Mouse (Mus musculus) heart, embryonic 14.5 days (tissue): Measurements from ENCODE around the gene Dclk2. TPM values are rescaled to one million over a fixed set of nuclear protein-coding genes. Genes with fewer than 3 reads are reported as not detected.

Experiments
- ATAC-seq: fragments of 200-750 bp; cut with Nextera tagmentation; 2 replicates; pipeline ENCODE4 v1.8.0; 2017; ENCODE audit warnings: low read depth, moderate TSS enrichment; ENCODE audit not compliant: insufficient number of reproducible peaks, insufficient read depth, low FRiP score
- H3K27ac ChIP-seq, 2 experiments: fragments of 200-500 bp in 1 of 2; fragments of 300-500 bp in 1 of 2; sonication (generic) in 1 of 2; replicated peaks in 1 of 2; 2 replicates each; pipeline ENCODE4 v1.5.1; 2012 to 2014; ENCODE audit warnings: low read depth in 2 of 2, low read length in 2 of 2, control low read depth in 1 of 2, mild to moderate bottlenecking in 1 of 2, mixed read lengths in 1 of 2; ENCODE audit not compliant: control insufficient read depth in 1 of 2, insufficient read depth in 1 of 2
- H3K27me3 ChIP-seq: fragments of 300-500 bp; sonication (generic); 2 replicates; pipeline ENCODE4 v1.6.1; 2014; ENCODE audit warnings: mild to moderate bottlenecking, low read length, control low read depth; ENCODE audit not compliant: control insufficient read depth, insufficient read depth
- H3K36me3 ChIP-seq: fragments of 300-500 bp; sonication (generic); 2 replicates; pipeline ENCODE4 v1.6.1; 2014; ENCODE audit warnings: mild to moderate bottlenecking, control low read depth, low read length, mixed read lengths; ENCODE audit not compliant: control insufficient read depth, insufficient read depth
- H3K4me1 ChIP-seq, 2 experiments: fragments of 200-500 bp in 1 of 2; fragments of 300-500 bp in 1 of 2; sonication (generic) in 1 of 2; 2 replicates each; pipeline ENCODE4 v1.6.1; 2012 to 2014; ENCODE audit warnings: low read length in 2 of 2, control low read depth in 1 of 2, mixed read lengths in 1 of 2; ENCODE audit not compliant: control insufficient read depth in 2 of 2, insufficient read depth in 2 of 2
- H3K4me2 ChIP-seq: fragments of 300-500 bp; sonication (generic); 2 replicates; pipeline ENCODE4 v1.6.1; 2014; ENCODE audit warnings: mild to moderate bottlenecking, low read length
- H3K4me3 ChIP-seq, 2 experiments: fragments of 200-500 bp in 1 of 2; fragments of 300-500 bp in 1 of 2; sonication (generic) in 1 of 2; 2 replicates each; pipeline ENCODE4 v1.5.1; 2012 to 2014; ENCODE audit warnings: low read length in 2 of 2, mild to moderate bottlenecking in 2 of 2, control low read depth in 1 of 2, low read depth in 1 of 2, moderate library complexity in 1 of 2; ENCODE audit not compliant: control insufficient read depth in 1 of 2, insufficient read depth in 1 of 2
- H3K9ac ChIP-seq: fragments of 300-500 bp; sonication (generic); 2 replicates; pipeline ENCODE4 v1.6.1; 2014; ENCODE audit warnings: mild to moderate bottlenecking, low read length
- H3K9me3 ChIP-seq: fragments of 300-500 bp; sonication (generic); 2 replicates; pipeline ENCODE4 v1.6.1; 2016; ENCODE audit warnings: low read length, control low read depth; ENCODE audit not compliant: control insufficient read depth
- WGBS: fragments of 180-500 bp; shearing (Covaris S2); extraction: QIAGEN DNeasy Blood & Tissue Kit; methylation state at CpG from one replicate; pipeline ENCODE4 v1.1.7; 2014; 5-methylcytosine and 5-hydroxymethylcytosine counted together
- polyA plus RNA-seq: library from polyadenylated mRNA; unstranded; fragments of >200 nt; fragmentation: Nextera tagmentation; extraction: Ambion mirVana; gene quantifications from 2 replicates; pipeline ENCODE4 v1.2.1, GENCODE M21; 2014

The Dclk2 gene
- polyA plus RNA-seq, 1 experiment from 2014 or later, result 3.2 TPM

DNA sequence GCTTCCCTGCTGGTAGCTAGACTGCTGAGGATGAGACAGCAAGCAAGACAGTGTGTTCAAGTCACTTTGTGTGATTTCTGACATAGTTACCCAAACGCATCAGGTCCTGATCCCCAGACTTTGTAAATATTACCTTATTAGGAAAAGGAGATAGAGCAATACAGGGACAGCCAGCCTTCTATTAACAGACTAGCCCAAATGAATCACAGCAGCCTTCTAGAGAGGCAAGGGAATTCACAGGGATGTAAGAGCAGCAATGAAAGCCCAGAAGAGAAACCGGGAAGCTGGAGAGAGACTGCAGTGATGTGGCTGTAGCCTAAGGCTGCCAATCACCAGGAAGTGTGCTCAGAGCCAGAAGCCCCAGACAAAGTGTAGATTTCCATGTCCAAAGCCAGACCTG lies 111.0 kb downstream of the Dclk2 start:
- no peaks in the 10 kb centered on the region for H3K9me3 ChIP-seq
- ATAC-seq, result no peak
- 37% methylated on average over 2 of the region's 2 CpGs for WGBS
- no peak overlapping the region for H3K4me3 ChIP-seq
- no peaks in the 10 kb centered on the region for H3K36me3 ChIP-seq
- H3K9ac ChIP-seq, result no peak overlapping the region
- H3K27ac ChIP-seq, result no peak overlapping the region
- no peaks in the 10 kb centered on the region for H3K27me3 ChIP-seq
- peaks cover 0 to 2% of the 10 kb centered on the region in 2 experiments; a peak in 2 of 4 replicates for H3K4me1 ChIP-seq
- H3K4me2 ChIP-seq, result no peak overlapping the region

DNA sequence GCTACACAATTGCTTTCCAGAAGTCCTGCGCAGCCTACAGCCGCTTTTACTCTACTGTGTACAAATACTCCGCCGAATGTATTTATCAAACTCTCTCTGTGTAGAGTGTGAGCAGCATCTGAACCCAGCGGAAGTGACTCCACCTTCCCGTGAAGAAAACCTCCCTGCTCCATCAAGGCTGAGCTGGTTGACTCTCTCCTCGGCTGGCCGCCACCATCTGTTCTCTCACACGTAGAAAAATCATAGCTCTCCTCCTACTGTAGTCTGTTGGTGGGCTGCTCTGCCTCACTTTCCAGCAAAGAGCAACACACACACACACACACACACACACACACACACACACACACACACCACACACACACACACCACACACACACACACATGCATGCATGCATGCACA lies 111.5 kb downstream of the Dclk2 start:
- no peak for ATAC-seq
- Histone ChIP-seq H3K4me2 (no peak overlapping the region), H3K4me3 (no peak overlapping the region), H3K27me3 (no peaks in the 10 kb centered on the region), H3K4me1 (peaks cover 2 to 5% of the 10 kb centered on the region in 2 experiments), H3K9ac (no peak overlapping the region), H3K27ac (no peak overlapping the region), H3K36me3 (no peaks in the 10 kb centered on the region), H3K9me3 (no peaks in the 10 kb centered on the region)
- 78% methylated on average over 9 of the region's 9 CpGs for WGBS

DNA sequence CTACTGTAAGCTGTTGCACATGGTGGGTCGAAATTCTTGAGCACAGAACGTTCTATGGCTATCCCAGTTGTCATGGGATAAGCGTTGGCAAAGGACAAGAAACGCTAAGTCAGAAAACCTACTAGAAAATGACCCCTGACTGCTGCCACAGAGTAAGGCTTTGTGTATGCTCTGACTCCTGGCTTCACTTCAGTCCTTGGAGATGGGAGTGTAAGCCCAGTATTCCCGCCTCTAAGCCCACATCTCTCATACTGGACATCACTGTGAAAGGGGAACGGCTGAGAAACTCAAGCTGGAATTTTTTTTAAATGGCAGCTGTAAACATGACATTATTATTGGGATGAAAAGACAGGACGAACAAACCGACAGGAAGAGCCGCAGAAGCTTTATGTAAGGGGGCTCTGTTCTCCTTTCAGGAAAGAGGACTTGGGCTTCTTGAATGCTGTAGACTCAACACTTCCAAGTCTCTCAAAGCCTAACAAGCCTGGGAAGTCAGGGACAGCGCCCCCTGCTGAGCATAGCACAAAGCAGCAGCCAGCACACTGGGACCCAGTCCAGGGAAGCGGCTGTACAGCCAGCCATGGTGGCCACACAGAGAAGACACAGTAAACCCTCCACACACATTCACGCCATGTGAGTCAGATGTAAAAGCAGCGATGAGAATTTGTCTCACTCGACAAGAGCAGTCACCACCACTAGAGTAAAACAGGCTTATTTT lies 112.7 kb downstream of the Dclk2 start:
- H3K4me3 ChIP-seq, result no peak overlapping the region

DNA sequence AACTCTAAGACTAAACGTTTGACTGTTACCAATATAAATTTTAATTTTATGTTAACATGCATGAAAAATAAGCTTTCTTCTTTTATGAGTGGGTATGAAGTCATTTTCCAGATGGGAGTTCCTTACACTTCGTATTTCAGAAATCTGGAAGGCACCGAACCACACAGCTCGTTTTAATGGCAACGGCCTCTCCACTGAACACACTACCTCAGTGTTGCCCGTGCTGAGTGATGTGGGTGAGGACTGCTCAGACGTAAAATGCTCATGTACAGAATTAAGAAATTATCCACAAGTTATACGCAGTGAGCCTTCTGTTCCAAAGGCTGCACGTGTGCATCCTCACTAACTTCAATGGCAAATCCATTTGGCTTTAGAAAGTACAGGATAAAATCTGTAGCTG lies 113.8 kb downstream of the Dclk2 start:
- WGBS, result 93% methylated on average over 9 of the region's 9 CpGs
- Histone ChIP-seq H3K36me3 (no peaks in the 10 kb centered on the region), H3K9me3 (no peaks in the 10 kb centered on the region), H3K27me3 (no peaks in the 10 kb centered on the region), H3K4me1 (peaks cover 5 to 8% of the 10 kb centered on the region in 2 experiments), H3K27ac (no peak overlapping the region), H3K4me2 (no peak overlapping the region), H3K4me3 (no peak overlapping the region), H3K9ac (no peak overlapping the region)
- no peak for ATAC-seq

More for the DNA sequence above, 112.7 kb downstream of the Dclk2 start:
- no peaks in the 10 kb centered on the region for H3K36me3 ChIP-seq
- H3K27ac ChIP-seq, result no peak overlapping the region
- 76% methylated on average over 14 of the region's 14 CpGs for WGBS
- no peaks in the 10 kb centered on the region for H3K27me3 ChIP-seq
- no peak for ATAC-seq
- no peak overlapping the region for H3K9ac ChIP-seq
- H3K9me3 ChIP-seq, result no peaks in the 10 kb centered on the region
- H3K4me2 ChIP-seq, result no peak overlapping the region
- peaks cover 5 to 8% of the 10 kb centered on the region in 2 experiments for H3K4me1 ChIP-seq

DNA sequence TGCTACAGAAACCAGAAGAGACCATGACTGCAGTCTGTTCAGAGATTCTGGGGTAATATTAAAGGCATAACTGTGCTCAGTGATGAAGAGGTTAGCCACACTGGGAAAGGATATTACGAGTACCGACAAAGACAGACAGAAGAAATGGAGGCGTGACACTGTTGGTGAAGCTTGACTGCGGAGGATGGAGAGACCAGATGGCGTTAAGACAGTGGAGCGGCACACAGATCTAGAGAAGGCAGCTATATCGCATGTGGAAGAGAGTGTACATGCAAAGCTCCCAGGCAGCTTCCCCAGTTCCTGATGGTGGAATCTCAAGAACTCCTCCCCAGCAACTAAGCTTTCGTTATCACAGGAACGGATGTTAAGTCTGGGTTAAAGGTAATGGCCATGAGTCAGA lies 116.4 kb downstream of the Dclk2 start:
- Histone ChIP-seq H3K4me3 (no peak overlapping the region), H3K27me3 (no peaks in the 10 kb centered on the region), H3K9ac (no peak overlapping the region), H3K36me3 (no peaks in the 10 kb centered on the region), H3K4me1 (peaks cover 5 to 8% of the 10 kb centered on the region in 2 experiments), H3K27ac (no peak overlapping the region), H3K4me2 (no peak overlapping the region), H3K9me3 (no peaks in the 10 kb centered on the region)
- 60% methylated on average over 9 of the region's 9 CpGs for WGBS
- no peak for ATAC-seq

DNA sequence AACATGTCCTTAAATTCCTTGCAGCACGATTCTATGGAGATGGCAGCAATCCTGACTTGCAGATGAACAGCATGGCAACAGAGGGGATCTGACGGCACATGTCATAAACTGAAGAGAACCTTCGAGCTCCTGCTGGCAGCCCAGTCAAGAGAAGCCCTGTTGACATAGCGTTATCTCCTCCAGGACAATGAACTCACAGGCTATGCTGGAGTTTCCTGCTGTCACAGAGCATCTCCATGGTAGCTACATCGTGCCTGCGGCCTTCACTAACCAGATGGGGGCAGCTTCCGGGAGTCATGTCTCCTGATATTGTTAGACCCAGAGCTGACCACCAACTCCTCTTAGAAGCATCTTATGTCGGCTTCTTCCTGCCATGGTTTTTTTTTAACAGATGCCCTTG lies 117.8 kb downstream of the Dclk2 start:
- Histone ChIP-seq H3K27me3 (no peaks in the 10 kb centered on the region), H3K9me3 (no peaks in the 10 kb centered on the region), H3K27ac (no peak overlapping the region), H3K4me3 (no peak overlapping the region), H3K4me1 (peaks cover 5 to 10% of the 10 kb centered on the region in 2 experiments), H3K9ac (no peak overlapping the region), H3K4me2 (no peak overlapping the region), H3K36me3 (no peaks in the 10 kb centered on the region)
- no peak for ATAC-seq
- WGBS, result 40% methylated on average over 8 of the region's 8 CpGs

DNA sequence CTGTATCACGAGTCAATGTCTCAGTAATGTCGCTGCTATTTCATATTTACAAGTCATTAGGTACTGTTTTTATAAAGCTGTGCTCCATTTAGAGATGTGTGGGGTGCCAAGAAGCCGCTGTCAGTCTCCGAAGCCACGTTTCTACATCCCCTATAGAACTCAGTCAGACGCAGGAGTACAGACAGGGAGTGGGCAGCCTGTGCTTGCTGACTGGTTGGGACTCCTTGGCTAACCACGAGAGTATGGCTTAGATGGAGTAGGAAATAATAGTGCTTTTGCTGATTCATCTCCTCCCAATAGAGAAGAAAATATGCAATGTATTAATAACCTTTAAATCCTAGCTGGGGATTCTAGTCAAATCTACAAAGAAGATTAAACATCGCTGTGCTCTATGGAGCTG lies 119.8 kb downstream of the Dclk2 start:
- H3K27me3 ChIP-seq, result no peaks in the 10 kb centered on the region
- no peaks in the 10 kb centered on the region for H3K9me3 ChIP-seq
- no peak for ATAC-seq
- no peak overlapping the region for H3K27ac ChIP-seq
- H3K36me3 ChIP-seq, result no peaks in the 10 kb centered on the region
- H3K4me2 ChIP-seq, result no peak overlapping the region
- no peak overlapping the region for H3K9ac ChIP-seq
- WGBS, result 85% methylated on average over 8 of the region's 8 CpGs
- H3K4me3 ChIP-seq, result no peak overlapping the region
- H3K4me1 ChIP-seq, result peaks cover 5 to 10% of the 10 kb centered on the region in 2 experiments

DNA sequence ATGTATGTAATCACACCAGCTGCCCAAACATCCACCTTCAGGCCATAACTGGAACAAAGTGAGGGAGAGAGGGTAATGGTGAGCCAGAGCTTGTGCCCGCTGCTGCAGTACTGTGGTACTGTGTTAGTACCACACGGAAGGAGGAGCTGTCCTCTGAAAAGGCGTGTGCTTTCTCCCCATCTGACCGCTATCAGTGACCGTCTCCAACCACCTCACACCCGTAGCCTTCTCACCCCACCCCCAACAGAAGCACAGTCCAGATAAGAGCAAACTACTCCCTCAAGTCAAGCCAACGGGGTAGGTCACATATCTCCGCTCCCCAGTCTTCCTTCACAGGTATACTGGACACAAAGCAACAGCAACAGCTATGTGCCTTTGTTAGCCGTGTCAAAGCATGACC lies 121.6 kb downstream of the Dclk2 start:
- Histone ChIP-seq H3K36me3 (no peaks in the 10 kb centered on the region), H3K27me3 (no peaks in the 10 kb centered on the region), H3K4me2 (no peak overlapping the region), H3K9ac (no peak overlapping the region), H3K4me3 (no peak overlapping the region), H3K9me3 (no peaks in the 10 kb centered on the region), H3K4me1 (peaks cover 2 to 4% of the 10 kb centered on the region in 2 experiments; a peak in 3 of 4 replicates), H3K27ac (no peak overlapping the region)
- WGBS, result 57% methylated on average over 9 of the region's 9 CpGs
- no peak for ATAC-seq
